Mouse (Mus musculus) embryonic facial prominence, embryonic 15.5 days (tissue): ENCODE results near the gene Tcf25. TPM values are rescaled to one million over a fixed set of nuclear protein-coding genes. Genes with fewer than 3 reads are reported as not detected.

Experiments
- ATAC-seq: fragments of 200-750 bp; cut with Nextera tagmentation; 2 replicates; pipeline ENCODE4 v1.8.0; 2017; ENCODE audit warnings: low read depth, moderate TSS enrichment; ENCODE audit not compliant: insufficient number of reproducible peaks, low FRiP score, low TSS enrichment
- H3K27ac ChIP-seq: fragments of 300-500 bp; sonication (generic); replicated peaks from 2 replicates; pipeline ENCODE4 v1.5.1; 2015; ENCODE audit warnings: mild to moderate bottlenecking, inconsistent platforms
- H3K27me3 ChIP-seq: fragments of 300-500 bp; sonication (generic); 2 replicates; pipeline ENCODE4 v1.6.1; 2015; ENCODE audit warnings: inconsistent platforms
- H3K36me3 ChIP-seq: fragments of 300-500 bp; sonication (generic); 2 replicates; pipeline ENCODE4 v1.6.1; 2015; ENCODE audit warnings: mild to moderate bottlenecking, inconsistent platforms
- H3K4me1 ChIP-seq: fragments of 300-500 bp; sonication (generic); 2 replicates; pipeline ENCODE4 v1.6.1; 2015; ENCODE audit warnings: inconsistent platforms
- H3K4me2 ChIP-seq: fragments of 300-500 bp; sonication (generic); replicated peaks from 2 replicates; pipeline ENCODE4 v1.6.1; 2015; ENCODE audit warnings: mild to moderate bottlenecking, inconsistent platforms
- H3K4me3 ChIP-seq: fragments of 300-500 bp; sonication (generic); replicated peaks from 2 replicates; pipeline ENCODE4 v1.5.1; 2015; ENCODE audit warnings: mild to moderate bottlenecking, inconsistent platforms
- H3K9ac ChIP-seq: fragments of 300-500 bp; sonication (generic); 2 replicates; pipeline ENCODE4 v1.6.1; 2015; ENCODE audit warnings: inconsistent platforms
- H3K9me3 ChIP-seq: fragments of 300-500 bp; sonication (generic); replicated peaks from 2 replicates; pipeline ENCODE4 v1.6.1; 2016; ENCODE audit warnings: inconsistent platforms
- WGBS: fragments of 180-500 bp; shearing (Covaris S2); methylation state at CpG from one replicate; pipeline ENCODE4 v1.1.7; 2015; 5-methylcytosine and 5-hydroxymethylcytosine counted together
- polyA plus RNA-seq: library from polyadenylated mRNA; unstranded; fragments of >200 nt; fragmentation: Nextera tagmentation; extraction: Ambion mirVana; gene quantifications from 2 replicates; pipeline ENCODE4 v1.2.1, GENCODE M21; 2015

The Tcf25 gene
- polyA plus RNA-seq, 1 experiment from 2014 or later, result 176 TPM

- WGBS, result 81% methylated on average over 3 of the region's 3 CpGs
- peaks cover 21% of the 10 kb centered on the region for H3K27me3 ChIP-seq
- no peak for ATAC-seq
- H3K9me3 ChIP-seq, result no peaks in the 10 kb centered on the region
- H3K27ac ChIP-seq, result no peak overlapping the region
- H3K9ac ChIP-seq, result no peak overlapping the region
- peaks cover 12% of the 10 kb centered on the region for H3K4me1 ChIP-seq
- no peaks in the 10 kb centered on the region for H3K36me3 ChIP-seq
- H3K4me2 ChIP-seq, result no peak overlapping the region
- H3K4me3 ChIP-seq, result no peak overlapping the region
Observed at GRCm38 (mm10) chr8:123337475-123337874, 36.1 kb upstream of the Tcf25 start.

- H3K36me3 ChIP-seq, result no peaks in the 10 kb centered on the region
- 92% methylated on average over 4 of the region's 4 CpGs for WGBS
Observed at GRCm38 (mm10) chr8:123340071-123340470, 33.5 kb upstream of the Tcf25 start.

GRCm38 (mm10) chr8:123341040-123342015 lies 32.2 kb upstream of the Tcf25 start:
- WGBS, result 78% methylated on average over 27 of the region's 27 CpGs
- Histone ChIP-seq H3K27me3 (no peaks in the 10 kb centered on the region), H3K9me3 (no peaks in the 10 kb centered on the region), H3K4me3 (no peak overlapping the region), H3K4me1 (peaks cover 7% of the 10 kb centered on the region; the same call in 1 of the 2 replicates), H3K9ac (no peak overlapping the region), H3K27ac (no peak overlapping the region), H3K4me2 (no peak overlapping the region), H3K36me3 (no peaks in the 10 kb centered on the region)
- ATAC-seq, result no peak

More at GRCm38 (mm10) chr8:123340071-123340470, 33.5 kb upstream of the Tcf25 start:
- no peak for ATAC-seq
- Histone ChIP-seq H3K4me3 (no peak overlapping the region), H3K4me2 (no peak overlapping the region), H3K27ac (no peak overlapping the region), H3K9ac (no peak overlapping the region), H3K9me3 (no peaks in the 10 kb centered on the region), H3K4me1 (peaks cover 7% of the 10 kb centered on the region; the same call in 1 of the 2 replicates), H3K27me3 (no peaks in the 10 kb centered on the region)

- H3K4me2 ChIP-seq, result no peak overlapping the region
- no peak overlapping the region for H3K4me3 ChIP-seq
- no peaks in the 10 kb centered on the region for H3K27me3 ChIP-seq
- no peak for ATAC-seq
- WGBS, result 79% methylated on average over 8 of the region's 8 CpGs
- H3K9ac ChIP-seq, result no peak overlapping the region
- H3K36me3 ChIP-seq, result no peaks in the 10 kb centered on the region
- H3K9me3 ChIP-seq, result no peaks in the 10 kb centered on the region
- no peak overlapping the region for H3K27ac ChIP-seq
- peaks cover 7% of the 10 kb centered on the region; the same call in 1 of the 2 replicates for H3K4me1 ChIP-seq
Observed at GRCm38 (mm10) chr8:123342253-123342652, 31.3 kb upstream of the Tcf25 start.

GRCm38 (mm10) chr8:123342911-123343310 lies 30.6 kb upstream of the Tcf25 start:
- WGBS, result 65% methylated on average over 7 of the region's 7 CpGs
- Histone ChIP-seq H3K27ac (no peak overlapping the region), H3K4me1 (peaks cover 8% of the 10 kb centered on the region), H3K4me2 (no peak overlapping the region), H3K9ac (no peak overlapping the region), H3K9me3 (no peaks in the 10 kb centered on the region), H3K27me3 (no peaks in the 10 kb centered on the region), H3K4me3 (no peak overlapping the region), H3K36me3 (no peaks in the 10 kb centered on the region)
- ATAC-seq, result no peak

- Histone ChIP-seq H3K4me2 (no peak overlapping the region), H3K9ac (no peak overlapping the region), H3K27me3 (no peaks in the 10 kb centered on the region), H3K36me3 (no peaks in the 10 kb centered on the region), H3K4me3 (no peak overlapping the region), H3K4me1 (peaks cover 13% of the 10 kb centered on the region), H3K27ac (no peak overlapping the region), H3K9me3 (no peaks in the 10 kb centered on the region)
- no peak for ATAC-seq
- 69% methylated on average over 12 of the region's 12 CpGs for WGBS
Observed at GRCm38 (mm10) chr8:123343422-123343821, 30.1 kb upstream of the Tcf25 start.

- Histone ChIP-seq H3K9ac (no peak overlapping the region), H3K9me3 (no peaks in the 10 kb centered on the region), H3K4me1 (peaks cover 20% of the 10 kb centered on the region), H3K4me3 (no peak overlapping the region), H3K27ac (no peak overlapping the region), H3K27me3 (no peaks in the 10 kb centered on the region), H3K36me3 (no peaks in the 10 kb centered on the region), H3K4me2 (no peak overlapping the region)
- ATAC-seq, result no peak
- WGBS, result 75% methylated on average over 8 of the region's 8 CpGs
Observed at GRCm38 (mm10) chr8:123345135-123345534, 28.4 kb upstream of the Tcf25 start.

GRCm38 (mm10) chr8:123345856-123346255 lies 27.7 kb upstream of the Tcf25 start:
- Histone ChIP-seq H3K4me3 (no peak overlapping the region), H3K27ac (no peak overlapping the region), H3K4me2 (no peak overlapping the region), H3K36me3 (no peaks in the 10 kb centered on the region), H3K27me3 (no peaks in the 10 kb centered on the region), H3K4me1 (peaks cover 20% of the 10 kb centered on the region), H3K9ac (no peak overlapping the region), H3K9me3 (no peaks in the 10 kb centered on the region)
- WGBS, result 85% methylated on average over 6 of the region's 6 CpGs
- no peak for ATAC-seq

GRCm38 (mm10) chr8:123347293-123347692 lies 26.3 kb upstream of the Tcf25 start:
- Histone ChIP-seq H3K4me1 (peaks cover 19% of the 10 kb centered on the region), H3K27ac (no peak overlapping the region), H3K36me3 (no peaks in the 10 kb centered on the region), H3K4me3 (no peak overlapping the region), H3K27me3 (no peaks in the 10 kb centered on the region), H3K9ac (no peak overlapping the region), H3K9me3 (no peaks in the 10 kb centered on the region), H3K4me2 (no peak overlapping the region)
- WGBS, result 66% methylated on average over 2 of the region's 2 CpGs
- ATAC-seq, result no peak

GRCm38 (mm10) chr8:123348237-123348843 lies 25.2 kb upstream of the Tcf25 start:
- H3K36me3 ChIP-seq, result no peaks in the 10 kb centered on the region
- peaks cover 15% of the 10 kb centered on the region for H3K4me1 ChIP-seq
- H3K4me3 ChIP-seq, result no peak overlapping the region
- no peak overlapping the region for H3K4me2 ChIP-seq
- H3K9me3 ChIP-seq, result no peaks in the 10 kb centered on the region
- H3K27me3 ChIP-seq, result no peaks in the 10 kb centered on the region
- peak; percentile 41; the same call in 1 of the 2 replicates for ATAC-seq
- no peak overlapping the region for H3K9ac ChIP-seq
- peak overlapping the region; percentile 23; the same call in 1 of the 2 replicates for H3K27ac ChIP-seq
- WGBS, result 23% methylated on average over 9 of the region's 9 CpGs

- H3K4me1 ChIP-seq, result peaks cover 13% of the 10 kb centered on the region
- 0 out of 2 replicates have a peak overlapping the region, but pooled peaks have one; percentile 23 for H3K27ac ChIP-seq
- no peaks in the 10 kb centered on the region for H3K36me3 ChIP-seq
- no peaks in the 10 kb centered on the region for H3K27me3 ChIP-seq
- no peak overlapping the region for H3K4me3 ChIP-seq
- no peak overlapping the region for H3K9ac ChIP-seq
- H3K4me2 ChIP-seq, result no peak overlapping the region
- WGBS, result 80% methylated on average over 4 of the region's 4 CpGs
- no peak for ATAC-seq
- no peaks in the 10 kb centered on the region for H3K9me3 ChIP-seq
Observed at GRCm38 (mm10) chr8:123349073-123349472, 24.5 kb upstream of the Tcf25 start.
